ENCODE assay signal across 8 mouse cellular contexts in genomic region chr10:68165709-68166694, GRCm38 (mm10).
A peak's percentile ranks its signal among the peaks of the same experiment; 100 is the strongest.
DNase-seq lines count a peak whose midpoint lies in the region; ATAC-seq and TF ChIP-seq lines count a peak whose summit lies in the region.

No protein-coding gene starts in this region.

- WGBS in midbrain, embryonic 15.5 days = 53% methylated on average over 10 of the region's 10 CpGs
- 52% methylated on average over 10 of the region's 10 CpGs for WGBS in midbrain, postnatal 0 days
- WGBS in heart, embryonic 11.5 days (ENCODE audit: insufficient replicate concordance) = 67% methylated on average over 10 of the region's 10 CpGs
- 36% methylated on average over 10 of the region's 10 CpGs for whole genome bisulfite sequencing in stomach, postnatal 0 days

- H3K9ac ChIP-seq in midbrain, embryonic 15.5 days = no peak overlapping the region
- no peak overlapping the region for H3K9ac ChIP-seq in midbrain, postnatal 0 days (replicated peaks; ENCODE audit: low read length, poor library complexity, severe bottlenecking)
- H3K9ac ChIP-seq in heart, embryonic 11.5 days (ENCODE audit: low read depth, low read length) = no peak overlapping the region
- H3K9ac ChIP-seq in stomach, postnatal 0 days (ENCODE audit: low read length) = no peak overlapping the region

- intact Hi-C loops in gastrocnemius, postnatal 36 days (cut with DNase I) = no loop called here

- peak; percentile 49 for TF ChIP-seq EP300 in stomach, postnatal 0 days (optimal IDR thresholded peaks at IDR 0.05)

- H3K27me3 ChIP-seq in midbrain, embryonic 15.5 days (replicated peaks) = no peaks in the 10 kb centered on the region
- H3K27me3 ChIP-seq in midbrain, postnatal 0 days (ENCODE audit: insufficient read depth, low read length) = no peaks in the 10 kb centered on the region
- no peaks in the 10 kb centered on the region for H3K27me3 ChIP-seq in heart, embryonic 11.5 days (ENCODE audit: control insufficient read depth, insufficient read depth, low read length)
- no peaks in the 10 kb centered on the region for H3K27me3 ChIP-seq in stomach, postnatal 0 days (ENCODE audit: control insufficient read depth, insufficient read depth, low read length)

- peaks cover 16% of the 10 kb centered on the region for H3K4me1 ChIP-seq in midbrain, embryonic 15.5 days
- 0 out of 2 replicates have a peak, but pooled peaks cover 2% of the 10 kb centered on the region for H3K4me1 ChIP-seq in midbrain, postnatal 0 days (ENCODE audit: insufficient read depth, low read length)
- peaks cover 30% of the 10 kb centered on the region for H3K4me1 ChIP-seq in heart, embryonic 11.5 days (ENCODE audit: control insufficient read depth, insufficient read depth, low read length)
- H3K4me1 ChIP-seq in stomach, postnatal 0 days (replicated peaks; ENCODE audit: control insufficient read depth, insufficient read depth) = peaks cover 8% of the 10 kb centered on the region

- TF ChIP-seq CTCF in midbrain, postnatal 0 days (IDR thresholded peaks at IDR 0.05) = no peak
- TF ChIP-seq CTCF in stomach, postnatal 0 days (IDR thresholded peaks at IDR 0.05; ENCODE audit: low read depth) = no peak

- no peak overlapping the region for H3K4me2 ChIP-seq in midbrain, embryonic 15.5 days
- H3K4me2 ChIP-seq in midbrain, postnatal 0 days (ENCODE audit: low read depth, low read length, poor library complexity, severe bottlenecking) = no peak overlapping the region
- no peak overlapping the region for H3K4me2 ChIP-seq in heart, embryonic 11.5 days
- H3K4me2 ChIP-seq in stomach, postnatal 0 days (replicated peaks; ENCODE audit: low read depth) = no peak overlapping the region

- H3K36me3 ChIP-seq in midbrain, embryonic 15.5 days (replicated peaks) = no peaks in the 10 kb centered on the region
- no peaks in the 10 kb centered on the region for H3K36me3 ChIP-seq in midbrain, postnatal 0 days (ENCODE audit: insufficient read depth, low read length)
- no peaks in the 10 kb centered on the region for H3K36me3 ChIP-seq in heart, embryonic 11.5 days (ENCODE audit: control insufficient read depth, insufficient read depth, low read length)
- no peaks in the 10 kb centered on the region for H3K36me3 ChIP-seq in stomach, postnatal 0 days (ENCODE audit: control insufficient read depth, insufficient read depth, low read length)

- H3K4me3 ChIP-seq in midbrain, embryonic 15.5 days = no peak overlapping the region
- no peak overlapping the region for H3K4me3 ChIP-seq in midbrain, postnatal 0 days (ENCODE audit: low read depth, low read length)
- no peak overlapping the region for H3K4me3 ChIP-seq in heart, embryonic 11.5 days (ENCODE audit: low read depth, low read length)
- H3K4me3 ChIP-seq in stomach, postnatal 0 days (ENCODE audit: low read depth, low read length) = no peak overlapping the region

- DNase-seq in midbrain, postnatal 0 days (ENCODE audit: low spot score) = no peak
- peak; percentile 77 for DNase-seq in kidney, adult 9 months
- no peak for DNase-seq in stomach, postnatal 0 days (ENCODE audit: low spot score)
- DNase-seq in gastrocnemius, postnatal 36 days = no peak
- DNase-seq in cerebellum, adult 18-20 months = no peak
- no peak for DNase-seq in cerebellum, postnatal 25 days

- H3K27ac ChIP-seq in midbrain, embryonic 15.5 days = peak overlapping the region; percentile 25; the same call in 1 of the 2 replicates
- H3K27ac ChIP-seq in midbrain, postnatal 0 days (ENCODE audit: low read depth, low read length) = no peak overlapping the region
- H3K27ac ChIP-seq in heart, embryonic 11.5 days (ENCODE audit: low read depth, low read length) = peak overlapping the region; percentile 31; the same call in 1 of the 2 replicates
- H3K27ac ChIP-seq in stomach, postnatal 0 days (replicated peaks) = peak overlapping the region; percentile 87

- H3K9me3 ChIP-seq in midbrain, embryonic 15.5 days = no peaks in the 10 kb centered on the region
- no peaks in the 10 kb centered on the region for H3K9me3 ChIP-seq in midbrain, postnatal 0 days (ENCODE audit: low read length)
- no peaks in the 10 kb centered on the region for H3K9me3 ChIP-seq in heart, embryonic 11.5 days (replicated peaks; ENCODE audit: control insufficient read depth, low read length)
- H3K9me3 ChIP-seq in stomach, postnatal 0 days (ENCODE audit: control insufficient read depth, low read length) = no peaks in the 10 kb centered on the region

- no peak for ATAC-seq in midbrain, embryonic 15.5 days (replicated peaks)
- ATAC-seq in midbrain, postnatal 0 days (ENCODE audit: low FRiP score) = no peak
- ATAC-seq in heart, embryonic 11.5 days (replicated peaks; ENCODE audit: insufficient number of reproducible peaks, low FRiP score, low TSS enrichment) = no peak
- no peak for ATAC-seq in stomach, postnatal 0 days (ENCODE audit: low FRiP score, low TSS enrichment)
